Mouse (Mus musculus) limb, embryonic 11.5 days (tissue): ENCODE measurements at regions not wholly inside any gene's neighbourhood (a gene's known extent, or its start where the extent isn't known, plus 50 kb on each side); places are given as distances from the start of the nearest gene placed in this dataset.

ENCODE experiments used
- ATAC-seq: fragments of 200-750 bp; cut with Nextera tagmentation; 2 replicates; pipeline ENCODE4 v1.8.0; 2017; ENCODE audit warnings: low read depth; ENCODE audit not compliant: insufficient number of reproducible peaks, low FRiP score, low TSS enrichment
- DNase-seq: peaks from one replicate; pipeline ENCODE4 v3.0.0-alpha.2; 2015; ENCODE audit warnings: low spot score
- H3K27ac ChIP-seq: fragments of 300-500 bp; sonication (generic); replicated peaks from 2 replicates; pipeline ENCODE4 v1.5.1; 2014; ENCODE audit warnings: low read depth, mild to moderate bottlenecking, low read length
- H3K27me3 ChIP-seq: fragments of 300-500 bp; sonication (generic); 2 replicates; pipeline ENCODE4 v1.6.1; 2014; ENCODE audit warnings: mild to moderate bottlenecking, low read length, mixed read lengths; ENCODE audit not compliant: control insufficient read depth, insufficient read depth
- H3K36me3 ChIP-seq: fragments of 300-500 bp; sonication (generic); 2 replicates; pipeline ENCODE4 v1.6.1; 2014; ENCODE audit warnings: mild to moderate bottlenecking, low read length, moderate library complexity, mixed read lengths; ENCODE audit not compliant: control insufficient read depth, insufficient read depth
- H3K4me1 ChIP-seq: fragments of 300-500 bp; sonication (generic); 2 replicates; pipeline ENCODE4 v1.6.1; 2014; ENCODE audit warnings: low read length, mixed read lengths; ENCODE audit not compliant: control insufficient read depth, insufficient read depth
- H3K4me2 ChIP-seq: fragments of 300-500 bp; sonication (generic); 2 replicates; pipeline ENCODE4 v1.6.1; 2014; ENCODE audit warnings: low read depth, mild to moderate bottlenecking, moderate library complexity; ENCODE audit not compliant: severe bottlenecking
- H3K4me3 ChIP-seq: fragments of 300-500 bp; sonication (generic); 2 replicates; pipeline ENCODE4 v1.5.1; 2014; ENCODE audit warnings: low read depth, low read length
- H3K9ac ChIP-seq: fragments of 300-500 bp; sonication (generic); 2 replicates; pipeline ENCODE4 v1.6.1; 2014; ENCODE audit warnings: mild to moderate bottlenecking, low read length
- H3K9me3 ChIP-seq: fragments of 300-500 bp; sonication (generic); 2 replicates; pipeline ENCODE4 v1.6.1; 2016; ENCODE audit warnings: low read length; ENCODE audit not compliant: control insufficient read depth
- WGBS: fragments of 180-500 bp; shearing (Covaris S2); extraction: QIAGEN DNeasy Blood & Tissue Kit; methylation state at CpG from one replicate; pipeline ENCODE4 v1.1.7; 2014; 5-methylcytosine and 5-hydroxymethylcytosine counted together

- WGBS: 82% methylated on average over 1 of the region's 1 CpGs
- Histone ChIP-seq H3K27ac (no peak overlapping the region), H3K9me3 (no peaks in the 10 kb centered on the region), H3K36me3 (no peaks in the 10 kb centered on the region), H3K9ac (no peak overlapping the region), H3K4me2 (no peak overlapping the region), H3K4me3 (no peak overlapping the region), H3K4me1 (no peaks in the 10 kb centered on the region), H3K27me3 (no peaks in the 10 kb centered on the region)
- DNase-seq (no peak), ATAC-seq (no peak)
Observed at GRCm38 (mm10) chr2:64706646-64707177, 318.1 kb downstream of the Grb14 start.

- H3K27me3 ChIP-seq: no peaks in the 10 kb centered on the region
- H3K9me3 ChIP-seq: no peaks in the 10 kb centered on the region
- H3K27ac ChIP-seq: no peak overlapping the region
- H3K4me3 ChIP-seq: no peak overlapping the region
- DNase-seq: no peak
- no peaks in the 10 kb centered on the region for H3K4me1 ChIP-seq
- 76% methylated on average over 1 of the region's 1 CpGs for WGBS
- no peak overlapping the region for H3K4me2 ChIP-seq
- no peaks in the 10 kb centered on the region for H3K36me3 ChIP-seq
- H3K9ac ChIP-seq: no peak overlapping the region
- no peak for ATAC-seq
Observed at GRCm38 (mm10) chr2:64695974-64696373, 328.8 kb downstream of the Grb14 start.

GRCm38 (mm10) chr2:64691444-64691843 is 333.3 kb downstream of the Grb14 start:
- H3K9me3 ChIP-seq: no peaks in the 10 kb centered on the region
- 93% methylated on average over 1 of the region's 1 CpGs for WGBS

GRCm38 (mm10) chr2:64690996-64691395 is 333.8 kb downstream of the Grb14 start:
- 86% methylated on average over 3 of the region's 3 CpGs for WGBS
- Histone ChIP-seq H3K9me3 (no peaks in the 10 kb centered on the region), H3K4me1 (no peaks in the 10 kb centered on the region), H3K9ac (no peak overlapping the region), H3K4me3 (no peak overlapping the region), H3K27ac (no peak overlapping the region), H3K4me2 (no peak overlapping the region), H3K27me3 (no peaks in the 10 kb centered on the region), H3K36me3 (no peaks in the 10 kb centered on the region)
- ATAC-seq (no peak), DNase-seq (no peak)

More at GRCm38 (mm10) chr2:64691444-64691843, 333.3 kb downstream of the Grb14 start:
- Histone ChIP-seq H3K36me3 (no peaks in the 10 kb centered on the region), H3K27me3 (no peaks in the 10 kb centered on the region), H3K4me2 (no peak overlapping the region), H3K4me3 (no peak overlapping the region), H3K27ac (no peak overlapping the region), H3K4me1 (no peaks in the 10 kb centered on the region), H3K9ac (no peak overlapping the region)
- DNase-seq (no peak), ATAC-seq (no peak)

- no peaks in the 10 kb centered on the region for H3K9me3 ChIP-seq
- 77% methylated on average over 8 of the region's 8 CpGs for WGBS
- no peak overlapping the region for H3K27ac ChIP-seq
- no peak overlapping the region for H3K4me2 ChIP-seq
- no peaks in the 10 kb centered on the region for H3K27me3 ChIP-seq
- no peak for DNase-seq
- H3K4me3 ChIP-seq: no peak overlapping the region
- ATAC-seq: no peak
- H3K4me1 ChIP-seq: no peaks in the 10 kb centered on the region
- no peak overlapping the region for H3K9ac ChIP-seq
- no peaks in the 10 kb centered on the region for H3K36me3 ChIP-seq
Observed at GRCm38 (mm10) chr2:64686781-64687180, 338.0 kb downstream of the Grb14 start.

GRCm38 (mm10) chr2:64649614-64650013 is 375.2 kb downstream of the Grb14 start:
- no peak overlapping the region for H3K4me2 ChIP-seq
- no peaks in the 10 kb centered on the region for H3K27me3 ChIP-seq
- no peaks in the 10 kb centered on the region for H3K4me1 ChIP-seq
- no peak overlapping the region for H3K9ac ChIP-seq
- WGBS: 89% methylated on average over 1 of the region's 1 CpGs
- no peak for DNase-seq
- H3K4me3 ChIP-seq: no peak overlapping the region
- no peaks in the 10 kb centered on the region for H3K9me3 ChIP-seq
- H3K27ac ChIP-seq: no peak overlapping the region
- no peak for ATAC-seq
- no peaks in the 10 kb centered on the region for H3K36me3 ChIP-seq

- H3K4me3 ChIP-seq: no peak overlapping the region
- H3K27me3 ChIP-seq: no peaks in the 10 kb centered on the region
- no peak overlapping the region for H3K27ac ChIP-seq
- DNase-seq (no peak), ATAC-seq (no peak)
- no peak overlapping the region for H3K4me2 ChIP-seq
- no peaks in the 10 kb centered on the region for H3K9me3 ChIP-seq
- WGBS: 68% methylated on average over 2 of the region's 2 CpGs
- H3K9ac ChIP-seq: no peak overlapping the region
- H3K36me3 ChIP-seq: no peaks in the 10 kb centered on the region
- H3K4me1 ChIP-seq: no peaks in the 10 kb centered on the region
Observed at GRCm38 (mm10) chr2:64616931-64617330, 407.9 kb downstream of the Grb14 start.

- no peak overlapping the region for H3K9ac ChIP-seq
- no peaks in the 10 kb centered on the region for H3K4me1 ChIP-seq
- H3K36me3 ChIP-seq: no peaks in the 10 kb centered on the region
- H3K9me3 ChIP-seq: no peaks in the 10 kb centered on the region
- H3K27ac ChIP-seq: no peak overlapping the region
- DNase-seq (no peak), ATAC-seq (no peak)
- no peak overlapping the region for H3K4me3 ChIP-seq
- H3K27me3 ChIP-seq: no peaks in the 10 kb centered on the region
- WGBS: 90% methylated on average over 1 of the region's 1 CpGs
- H3K4me2 ChIP-seq: no peak overlapping the region
Observed at GRCm38 (mm10) chr2:64606864-64607263, 417.9 kb downstream of the Grb14 start.

GRCm38 (mm10) chr2:64582258-64582657 is 442.5 kb downstream of the Grb14 start:
- Histone ChIP-seq H3K9me3 (no peaks in the 10 kb centered on the region), H3K36me3 (no peaks in the 10 kb centered on the region), H3K4me1 (no peaks in the 10 kb centered on the region), H3K27ac (no peak overlapping the region), H3K27me3 (no peaks in the 10 kb centered on the region), H3K4me3 (no peak overlapping the region), H3K4me2 (no peak overlapping the region), H3K9ac (no peak overlapping the region)
- DNase-seq (no peak), ATAC-seq (no peak)
- WGBS: 15% methylated on average over 3 of the region's 3 CpGs
